Mouse (Mus musculus): ENCODE data around the gene Gm973.

The Gm973 gene

GRCm38 (mm10) chr1:59516026-59516917 lies at the start of gene Gm973:
TSS of gene Gm973 (plus strand) at chr1:59516264.
- DNase-seq (ENCODE audit: low read depth): no peak

GRCm38 (mm10) chr1:59469170-59469569 lies 46.9 kb upstream of the Gm973 start:
- DNase-seq (ENCODE audit: low read depth): no peak

GRCm38 (mm10) chr1:59470766-59471165 lies 45.3 kb upstream of the Gm973 start:
- no peak for DNase-seq (ENCODE audit: low read depth)

GRCm38 (mm10) chr1:59472368-59473180 lies 43.5 kb upstream of the Gm973 start:
- no peak for DNase-seq (ENCODE audit: low read depth)

- no peak for DNase-seq (ENCODE audit: low read depth)
Measured at GRCm38 (mm10) chr1:59473181-59473555, 42.9 kb upstream of the Gm973 start.

- peak; percentile 9 for DNase-seq (ENCODE audit: low read depth)
Measured at GRCm38 (mm10) chr1:59475618-59476017, 40.4 kb upstream of the Gm973 start.

- DNase-seq (ENCODE audit: low read depth): no peak
Measured at GRCm38 (mm10) chr1:59478911-59479310, 37.2 kb upstream of the Gm973 start.

GRCm38 (mm10) chr1:59480821-59481455 lies 35.1 kb upstream of the Gm973 start:
- no peak for DNase-seq (ENCODE audit: low read depth)

GRCm38 (mm10) chr1:59481456-59482291 lies 34.4 kb upstream of the Gm973 start:
- peak; percentile 95 for DNase-seq (ENCODE audit: low read depth)

- no peak for DNase-seq (ENCODE audit: low read depth)
Measured at GRCm38 (mm10) chr1:59482331-59482695, 33.8 kb upstream of the Gm973 start, which contains the start of gene Fzd7. TSS of gene Fzd7 (plus strand) at chr1:59482424.

- peak; percentile 47 for DNase-seq (ENCODE audit: low read depth)
Measured at GRCm38 (mm10) chr1:59482696-59483520, 33.2 kb upstream of the Gm973 start.

- peak; percentile 32 for DNase-seq (ENCODE audit: low read depth)
Measured at GRCm38 (mm10) chr1:59483521-59484245, 32.4 kb upstream of the Gm973 start.

- no peak for DNase-seq (ENCODE audit: low read depth)
Measured at GRCm38 (mm10) chr1:59484314-59484713, 31.8 kb upstream of the Gm973 start.

GRCm38 (mm10) chr1:59484791-59485785 lies 31.0 kb upstream of the Gm973 start:
- no peak for DNase-seq (ENCODE audit: low read depth)

GRCm38 (mm10) chr1:59485803-59486202 lies 30.3 kb upstream of the Gm973 start:
- DNase-seq (ENCODE audit: low read depth): no peak

- DNase-seq (ENCODE audit: low read depth): no peak
Measured at GRCm38 (mm10) chr1:59487651-59488051, 28.4 kb upstream of the Gm973 start.

- no peak for DNase-seq (ENCODE audit: low read depth)
Measured at GRCm38 (mm10) chr1:59488481-59488880, 27.6 kb upstream of the Gm973 start.

- no peak for DNase-seq (ENCODE audit: low read depth)
Measured at GRCm38 (mm10) chr1:59488991-59489390, 27.1 kb upstream of the Gm973 start.

GRCm38 (mm10) chr1:59491517-59491916 lies 24.5 kb upstream of the Gm973 start:
- DNase-seq (ENCODE audit: low read depth): no peak
